Mouse (Mus musculus): ENCODE data around the gene Gpatch2. TPM values are rescaled to one million over a fixed set of nuclear protein-coding genes. Genes with fewer than 3 reads are reported as not detected.
A peak's percentile ranks its signal among the peaks of the same experiment; 100 is the strongest.

Gene Gpatch2
- total RNA-seq, 2 experiments from 2014 or later, result 19.6 to 24.3 TPM

DNA sequence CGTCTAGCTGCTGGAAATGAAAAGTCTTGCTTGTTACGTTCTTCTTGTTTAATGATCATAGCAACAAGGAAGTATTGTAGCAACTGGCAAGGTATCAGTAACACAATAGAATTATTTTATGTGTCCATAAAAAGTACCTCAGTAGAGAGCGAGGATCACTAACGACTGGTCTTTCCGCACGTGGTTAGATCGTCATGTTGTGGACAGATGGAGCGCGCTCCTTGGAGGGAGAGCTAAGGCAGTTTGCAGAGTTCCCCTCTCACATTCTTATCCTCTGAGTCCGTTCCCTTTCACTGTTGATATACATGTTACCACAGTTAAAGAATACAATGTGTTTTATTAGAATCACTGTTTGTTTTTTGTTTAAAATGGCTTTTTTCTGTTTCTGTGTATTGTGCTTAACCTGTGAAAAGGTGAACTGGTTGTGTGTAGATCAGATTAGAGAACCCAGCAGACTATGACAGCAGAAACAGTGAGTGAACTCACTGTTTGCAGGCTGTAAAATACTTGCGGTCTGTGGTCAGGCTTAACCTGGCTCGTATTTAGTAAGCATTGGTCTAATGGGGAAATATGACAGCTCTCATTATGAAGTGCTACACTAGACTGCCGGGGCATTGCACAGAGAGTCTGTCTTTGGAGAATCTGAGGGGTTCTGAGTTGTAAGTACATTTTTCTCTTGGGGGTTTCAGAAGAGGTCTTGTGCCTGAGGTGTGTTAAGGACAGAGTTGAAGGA lies 13.3 kb downstream of the Gpatch2 start:
- no peak for TF ChIP-seq CTCF (conservative IDR thresholded peaks at IDR 0.05)
- H3K27ac ChIP-seq, result no peak overlapping the region
- no peak overlapping the region for H3K4me3 ChIP-seq
- no peak for DNase-seq (ENCODE audit: low spot score in 2 of 2)

DNA sequence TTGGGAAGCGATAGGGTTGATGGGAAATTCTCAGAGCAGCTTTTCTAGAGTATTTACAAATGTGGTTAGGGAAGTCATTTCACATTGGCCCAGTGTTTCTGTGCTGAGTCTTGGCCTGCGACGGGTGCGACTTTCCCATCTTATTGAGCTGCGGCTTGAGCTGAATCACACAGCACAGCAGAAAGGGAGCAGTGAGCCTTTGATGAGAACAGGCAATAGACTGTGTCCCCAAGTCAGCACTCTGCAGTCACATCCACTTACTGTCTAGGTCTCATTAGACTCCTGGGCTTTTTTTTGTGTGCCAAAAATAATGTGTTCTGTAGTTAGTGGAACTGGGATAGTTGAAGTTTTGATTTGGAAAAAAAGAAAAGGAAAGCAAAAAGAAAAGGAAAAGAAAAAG lies 14.9 kb downstream of the Gpatch2 start:
- H3K27ac ChIP-seq, result no peak overlapping the region
- no peak for DNase-seq (ENCODE audit: low spot score in 2 of 2)
- no peak for TF ChIP-seq CTCF (conservative IDR thresholded peaks at IDR 0.05)
- no peak overlapping the region for H3K4me3 ChIP-seq

- no peak for DNase-seq (ENCODE audit: low spot score in 2 of 2)
- TF ChIP-seq CTCF (conservative IDR thresholded peaks at IDR 0.05), result no peak
- H3K4me3 ChIP-seq, result no peak overlapping the region
- no peak overlapping the region for H3K27ac ChIP-seq
These were observed 17.1 kb downstream of the Gpatch2 start for GRCm38 (mm10) chr1:187232196-187232955.

DNA sequence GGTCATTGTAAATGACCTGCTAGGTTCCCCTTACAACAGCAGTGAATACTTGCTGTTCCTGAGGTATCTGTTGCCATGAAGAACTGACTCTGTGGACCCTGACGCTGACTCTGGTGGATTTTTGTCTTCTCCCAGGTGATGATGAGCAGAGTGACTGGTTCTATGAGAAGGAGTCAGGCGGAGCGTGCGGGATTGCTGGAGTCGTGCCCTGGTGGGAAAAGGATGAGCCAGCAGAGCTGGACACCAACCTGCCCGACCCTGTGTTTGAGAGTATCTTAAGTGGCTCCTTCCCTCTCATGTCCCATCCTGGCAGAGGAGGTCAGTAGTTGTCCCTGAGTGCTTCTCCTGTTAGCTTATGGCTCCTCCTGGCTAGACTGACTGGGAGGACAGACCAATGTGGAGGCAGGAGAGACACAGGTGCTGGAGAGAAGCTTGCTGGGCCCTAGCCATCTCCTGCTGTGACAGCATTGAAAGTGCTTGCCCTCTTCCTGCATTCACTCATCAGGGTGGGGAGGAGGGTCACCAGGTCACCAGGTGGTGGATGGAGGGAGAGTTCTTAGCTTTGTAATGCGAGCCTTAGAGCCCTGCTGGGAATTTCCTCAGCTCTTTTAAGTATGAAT lies 17.8 kb downstream of the Gpatch2 start:
- H3K27ac ChIP-seq, result no peak overlapping the region
- no peak for DNase-seq (ENCODE audit: low spot score in 2 of 2)
- H3K4me3 ChIP-seq, result no peak overlapping the region
- no peak for TF ChIP-seq CTCF (conservative IDR thresholded peaks at IDR 0.05)

GRCm38 (mm10) chr1:187235161-187235560 lies 19.9 kb downstream of the Gpatch2 start:
- Histone ChIP-seq H3K4me3 (no peak overlapping the region), H3K27ac (no peak overlapping the region)
- no peak for TF ChIP-seq CTCF (conservative IDR thresholded peaks at IDR 0.05)
- no peak for DNase-seq (ENCODE audit: low spot score in 2 of 2)

DNA sequence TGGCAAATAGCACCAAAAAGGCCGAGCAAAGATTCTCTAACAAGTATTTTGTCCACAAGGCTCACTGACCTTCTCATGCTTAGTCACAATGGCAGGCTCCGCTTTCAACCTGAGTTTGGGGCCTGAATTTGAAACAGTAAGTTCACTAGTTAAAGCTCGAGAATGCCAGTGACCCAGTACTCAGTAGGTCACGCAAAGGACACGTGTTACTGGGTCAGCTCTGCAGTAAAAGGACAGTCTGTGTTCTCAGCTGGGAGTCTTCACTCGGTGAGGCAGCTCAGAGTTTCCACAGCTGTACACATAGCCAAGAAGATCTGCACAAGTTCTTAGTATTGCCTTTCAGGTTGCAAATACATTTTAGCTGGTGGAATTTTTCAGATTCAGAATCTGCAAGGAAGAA lies 21.0 kb downstream of the Gpatch2 start:
- Histone ChIP-seq H3K4me3 (no peak overlapping the region), H3K27ac (no peak overlapping the region)
- no peak for TF ChIP-seq CTCF (conservative IDR thresholded peaks at IDR 0.05)
- no peak for DNase-seq (ENCODE audit: low spot score in 2 of 2)

- no peak for TF ChIP-seq CTCF (conservative IDR thresholded peaks at IDR 0.05)
- no peak for DNase-seq (ENCODE audit: low spot score in 2 of 2)
- Histone ChIP-seq H3K4me3 (no peak overlapping the region), H3K27ac (no peak overlapping the region)
These were observed 22.8 kb downstream of the Gpatch2 start for GRCm38 (mm10) chr1:187238061-187238460.

- DNase-seq (ENCODE audit: low spot score in 2 of 2), result no peak
- no peak for TF ChIP-seq CTCF (conservative IDR thresholded peaks at IDR 0.05)
- Histone ChIP-seq H3K4me3 (no peak overlapping the region), H3K27ac (no peak overlapping the region)
These were observed 25.0 kb downstream of the Gpatch2 start for GRCm38 (mm10) chr1:187240304-187240703.

- no peak for TF ChIP-seq CTCF (conservative IDR thresholded peaks at IDR 0.05)
- H3K27ac ChIP-seq, result no peak overlapping the region
- no peak overlapping the region for H3K4me3 ChIP-seq
- DNase-seq (ENCODE audit: low spot score in 2 of 2), result no peak
These were observed 26.0 kb downstream of the Gpatch2 start for GRCm38 (mm10) chr1:187241329-187241728.

GRCm38 (mm10) chr1:187244734-187245133 lies 29.4 kb downstream of the Gpatch2 start:
- Histone ChIP-seq H3K4me3 (no peak overlapping the region), H3K27ac (no peak overlapping the region)
- no peak for DNase-seq (ENCODE audit: low spot score in 2 of 2)
- no peak for TF ChIP-seq CTCF (conservative IDR thresholded peaks at IDR 0.05)

- Histone ChIP-seq H3K27ac (no peak overlapping the region), H3K4me3 (no peak overlapping the region)
- peak in 1 of 2 experiments; percentile 46 for DNase-seq (ENCODE audit: low spot score in 2 of 2)
- no peak for TF ChIP-seq CTCF (conservative IDR thresholded peaks at IDR 0.05)
These were observed 35.5 kb downstream of the Gpatch2 start for GRCm38 (mm10) chr1:187250741-187251262.

- Histone ChIP-seq H3K4me3 (no peak overlapping the region), H3K27ac (no peak overlapping the region)
- no peak for DNase-seq (ENCODE audit: low spot score in 2 of 2)
- peak; percentile 57 for TF ChIP-seq CTCF (conservative IDR thresholded peaks at IDR 0.05)
These were observed 43.4 kb downstream of the Gpatch2 start for GRCm38 (mm10) chr1:187258756-187259155.

DNA sequence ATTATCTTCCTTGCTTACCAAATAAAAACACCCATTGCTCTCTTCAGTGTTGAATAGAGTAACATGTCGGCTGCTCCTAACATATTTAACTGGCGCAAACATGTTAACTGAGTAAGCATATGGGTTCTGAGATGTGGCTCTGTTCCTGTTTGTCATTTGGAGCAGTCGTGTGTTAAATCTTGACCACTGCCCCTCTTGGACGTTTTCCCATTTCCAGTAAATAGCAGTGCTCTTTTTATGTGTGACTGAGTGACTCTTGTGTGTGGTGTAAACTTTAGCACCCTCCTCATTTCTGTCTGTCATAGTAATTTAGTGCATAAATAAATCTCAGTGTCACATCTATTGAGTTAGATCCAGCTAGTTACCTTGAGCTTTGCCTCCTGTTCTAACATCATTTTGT lies 52.3 kb downstream of the Gpatch2 start:
- no peak overlapping the region for H3K4me3 ChIP-seq
- H3K27ac ChIP-seq, result no peak overlapping the region
- no peak for TF ChIP-seq CTCF (conservative IDR thresholded peaks at IDR 0.05)
- DNase-seq (ENCODE audit: low spot score in 2 of 2), result no peak
